Mouse (Mus musculus) liver, embryonic 16.5 days (tissue): Measurements from ENCODE around the gene Clec2d. TPM values are rescaled to one million over a fixed set of nuclear protein-coding genes. Genes with fewer than 3 reads are reported as not detected.
A peak's percentile ranks its signal among the peaks of the same experiment; 100 is the strongest.

ENCODE experiments used
- ATAC-seq: fragments of 200-750 bp; cut with Nextera tagmentation; 2 replicates; pipeline ENCODE4 v1.8.0; 2017; ENCODE audit warnings: low read depth, mild to moderate bottlenecking, moderate number of reproducible peaks, moderate library complexity
- H3K27ac ChIP-seq: fragments of 300-500 bp; sonication (generic); 2 replicates; pipeline ENCODE4 v1.5.1; 2014; ENCODE audit warnings: mild to moderate bottlenecking, low read length
- H3K27me3 ChIP-seq: fragments of 300-500 bp; sonication (generic); 2 replicates; pipeline ENCODE4 v1.6.1; 2014; ENCODE audit warnings: low read depth, low read length, mixed read lengths; ENCODE audit not compliant: control insufficient read depth, insufficient read depth
- H3K36me3 ChIP-seq: fragments of 300-500 bp; sonication (generic); 2 replicates; pipeline ENCODE4 v1.6.1; 2014; ENCODE audit warnings: mild to moderate bottlenecking; ENCODE audit not compliant: control insufficient read depth, insufficient read depth
- H3K4me1 ChIP-seq: fragments of 300-500 bp; sonication (generic); 2 replicates; pipeline ENCODE4 v1.6.1; 2014; ENCODE audit warnings: low read depth, low read length, mixed read lengths; ENCODE audit not compliant: control insufficient read depth
- H3K4me2 ChIP-seq: fragments of 300-500 bp; sonication (generic); 2 replicates; pipeline ENCODE4 v1.6.1; 2014; ENCODE audit warnings: low read depth, low read length, mixed read lengths
- H3K4me3 ChIP-seq: fragments of 300-500 bp; sonication (generic); 2 replicates; pipeline ENCODE4 v1.5.1; 2014; ENCODE audit warnings: low read depth, mild to moderate bottlenecking, low read length
- H3K9ac ChIP-seq: fragments of 300-500 bp; sonication (generic); 2 replicates; pipeline ENCODE4 v1.6.1; 2014; ENCODE audit warnings: low read depth, low read length
- H3K9me3 ChIP-seq: fragments of 300-500 bp; sonication (generic); replicated peaks from 2 replicates; pipeline ENCODE4 v1.6.1; 2016; ENCODE audit warnings: low read length; ENCODE audit not compliant: control insufficient read depth
- WGBS: fragments of 180-500 bp; shearing (Covaris S2); extraction: QIAGEN DNeasy Blood & Tissue Kit; methylation state at CpG from one replicate; pipeline ENCODE4 v1.1.7; 2014; ENCODE audit not compliant: insufficient replicate concordance; 5-methylcytosine and 5-hydroxymethylcytosine counted together
- polyA plus RNA-seq: library from polyadenylated mRNA; unstranded; fragments of >200 nt; fragmentation: Nextera tagmentation; extraction: Ambion mirVana; gene quantifications from 2 replicates; pipeline ENCODE4 v1.2.1, GENCODE M21; 2015

Gene Clec2d
- polyA plus RNA-seq, result 0.41 and 0.70 TPM in 2 replicates

DNA sequence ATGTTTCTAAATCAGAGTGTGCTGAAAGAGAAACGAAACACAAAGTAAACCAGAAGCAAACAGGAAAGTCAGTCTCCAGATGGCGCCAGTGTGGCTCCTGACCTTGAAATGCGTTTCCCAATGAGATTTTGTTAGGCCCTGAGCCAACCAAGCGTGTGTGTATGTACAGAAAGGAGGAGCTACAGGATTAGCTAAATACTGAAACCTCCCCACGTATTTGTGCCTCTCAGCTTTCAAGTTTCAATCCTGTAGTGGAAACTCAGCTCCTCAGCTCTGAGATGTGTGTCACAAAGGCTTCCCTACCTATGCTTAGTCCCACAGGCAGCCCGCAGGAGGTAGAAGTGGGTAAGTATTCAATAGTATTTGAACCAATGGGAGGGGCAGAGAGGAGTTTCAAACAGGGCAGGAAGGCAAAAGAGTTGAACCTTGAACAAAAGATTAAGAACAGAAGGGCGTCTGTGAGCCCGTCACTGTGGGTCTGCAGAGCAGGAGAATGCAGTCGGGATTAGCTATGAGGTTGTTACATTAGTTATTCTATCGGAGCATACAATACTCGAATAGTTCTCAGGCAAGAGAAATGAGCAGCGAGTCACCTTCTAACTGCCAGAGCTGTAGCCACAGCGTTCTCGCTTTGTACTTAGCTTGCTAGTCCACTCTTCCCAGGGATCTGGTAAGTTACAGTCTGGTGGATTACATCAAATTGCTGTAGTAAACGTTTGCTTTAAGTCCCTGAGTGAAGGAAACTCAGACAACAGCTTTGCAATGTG, at the start of gene Clec2d:
Clec2d (plus strand) TSS at position 213 of the 767 bp plus-strand sequence.
- peak; percentile 84 for ATAC-seq
- Histone ChIP-seq H3K27ac (peak within 1 kb of the TSS; percentile 87), H3K27me3 (no peaks in the 10 kb centered on the region), H3K4me2 (peak within 1 kb of the TSS; percentile 53), H3K9ac (peak within 1 kb of the TSS; percentile 62), H3K36me3 (no peaks in the 10 kb centered on the region; the same call in 1 of the 2 replicates), H3K9me3 (no peaks in the 10 kb centered on the region), H3K4me3 (peak within 1 kb of the TSS; percentile 59), H3K4me1 (no peaks in the 10 kb centered on the region; the same call in 1 of the 2 replicates)
- under 1% methylated on average over 15 of the region's 15 CpGs for WGBS

DNA sequence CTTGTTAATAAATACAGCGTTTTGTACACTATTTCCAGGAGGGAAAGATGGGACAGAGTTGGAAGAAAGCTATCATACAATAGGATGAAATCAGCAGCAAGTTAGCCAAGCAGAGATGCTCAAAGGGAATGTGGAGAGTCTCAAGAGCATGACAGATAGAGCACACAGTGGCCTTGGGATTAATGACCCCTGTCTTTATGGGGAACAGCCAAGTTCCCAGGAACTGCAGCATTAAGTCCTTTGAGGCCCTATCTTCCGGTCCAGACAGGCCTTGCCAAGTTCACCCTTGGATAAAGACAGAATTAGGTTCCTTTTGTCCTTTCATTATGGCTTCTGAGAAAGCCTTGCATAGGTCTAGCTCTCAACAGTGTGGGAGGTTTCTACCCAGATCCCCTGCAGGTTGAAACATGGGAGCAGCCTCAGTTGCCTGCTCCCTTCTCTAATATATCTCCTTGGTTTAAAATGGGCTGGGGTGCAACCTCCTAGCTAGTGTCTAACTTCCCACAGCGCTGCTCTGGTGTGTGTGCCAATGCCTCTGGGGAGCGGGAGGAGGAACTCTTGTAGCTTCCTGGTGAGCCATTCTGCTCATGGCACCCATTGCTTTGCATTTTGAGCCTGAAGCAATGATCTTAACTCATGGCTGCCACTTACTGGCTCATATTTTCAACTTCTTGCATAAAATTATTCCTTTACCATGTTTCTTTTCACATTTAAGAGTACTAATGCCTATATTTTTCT, 47.6 kb upstream of the Clec2d start:
- Histone ChIP-seq H3K9me3 (no peaks in the 10 kb centered on the region), H3K36me3 (no peaks in the 10 kb centered on the region), H3K4me1 (no peaks in the 10 kb centered on the region), H3K4me3 (no peak overlapping the region), H3K4me2 (no peak overlapping the region), H3K27ac (no peak overlapping the region), H3K9ac (no peak overlapping the region), H3K27me3 (no peaks in the 10 kb centered on the region)
- ATAC-seq, result 0 out of 2 replicates have a peak, but pooled peaks have one; percentile 9
- whole genome bisulfite sequencing, result 55% methylated on average over 4 of the region's 4 CpGs

DNA sequence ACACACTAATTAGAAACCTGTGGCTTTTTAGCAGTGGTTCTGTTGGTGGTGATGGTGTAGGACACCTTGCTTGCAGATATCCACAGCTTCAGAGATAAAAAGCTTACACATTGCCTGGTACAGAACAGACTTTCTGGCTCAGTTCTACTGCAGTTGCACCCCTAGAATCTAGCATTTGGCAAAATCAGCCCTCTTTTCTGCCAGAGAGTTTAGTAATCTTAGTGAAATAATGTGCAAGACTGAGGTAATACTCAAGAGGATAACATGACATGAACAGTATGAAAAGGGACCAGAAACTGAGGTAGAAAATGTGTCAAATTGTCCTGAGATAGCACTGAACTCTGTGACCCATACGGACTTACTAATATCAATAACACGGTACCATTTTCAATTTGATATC, 33.6 kb upstream of the Clec2d start:
- no peak overlapping the region for H3K9ac ChIP-seq
- H3K27me3 ChIP-seq, result no peaks in the 10 kb centered on the region
- H3K4me3 ChIP-seq, result no peak overlapping the region
- no peak for ATAC-seq
- no peaks in the 10 kb centered on the region for H3K36me3 ChIP-seq
- no peaks in the 10 kb centered on the region for H3K4me1 ChIP-seq
- no peaks in the 10 kb centered on the region for H3K9me3 ChIP-seq
- WGBS, result 85% methylated on average over 2 of the region's 2 CpGs
- no peak overlapping the region for H3K4me2 ChIP-seq
- H3K27ac ChIP-seq, result no peak overlapping the region

DNA sequence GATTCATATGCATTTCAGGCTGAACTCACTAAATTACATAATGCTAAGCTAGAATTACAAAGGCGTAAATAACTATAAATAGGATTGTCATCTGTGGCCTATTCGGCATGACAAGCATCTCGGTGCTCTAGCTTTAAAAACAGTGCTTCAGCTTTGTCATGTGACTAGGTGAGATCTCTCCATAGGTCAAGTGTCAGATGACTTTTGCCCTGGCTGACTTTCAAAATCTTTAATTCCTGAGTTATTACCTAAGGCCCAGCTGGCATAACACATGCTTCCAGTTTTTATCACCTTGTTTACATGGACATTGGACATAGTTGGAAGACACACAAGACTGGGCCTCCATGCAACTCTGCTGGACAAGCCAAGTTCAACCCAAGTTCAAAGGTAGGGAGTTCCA, 20.3 kb upstream of the Clec2d start:
- H3K36me3 ChIP-seq, result no peaks in the 10 kb centered on the region
- peak; percentile 66 for ATAC-seq

DNA sequence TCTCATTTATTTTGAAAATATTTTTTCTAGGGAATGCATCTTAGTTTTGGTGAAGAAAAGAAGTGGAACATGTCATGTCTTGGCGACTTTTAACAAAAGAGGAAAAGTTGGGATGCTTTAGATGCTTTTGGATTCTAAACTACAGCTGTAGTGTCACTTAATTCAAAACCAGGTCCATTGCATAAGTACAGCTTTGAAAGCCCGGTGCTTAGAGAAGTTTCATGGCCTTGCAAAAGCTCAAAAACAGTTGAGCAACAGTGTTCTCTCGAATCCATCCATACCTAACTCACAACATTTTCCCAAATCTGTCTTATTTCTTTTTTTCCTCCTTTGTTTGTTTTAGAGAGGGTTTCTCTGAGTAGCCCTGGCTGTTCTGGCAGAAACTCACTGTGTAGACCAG, 19.3 kb upstream of the Clec2d start:
- H3K36me3 ChIP-seq, result no peaks in the 10 kb centered on the region
- no peaks in the 10 kb centered on the region for H3K4me1 ChIP-seq
- no peak overlapping the region for H3K4me3 ChIP-seq
- no peaks in the 10 kb centered on the region for H3K9me3 ChIP-seq
- 62% methylated on average over 3 of the region's 3 CpGs for WGBS
- no peak overlapping the region for H3K9ac ChIP-seq
- no peak for ATAC-seq
- H3K4me2 ChIP-seq, result no peak overlapping the region
- no peaks in the 10 kb centered on the region for H3K27me3 ChIP-seq
- no peak overlapping the region for H3K27ac ChIP-seq

More for the DNA sequence above, 20.3 kb upstream of the Clec2d start:
- H3K27me3 ChIP-seq, result no peaks in the 10 kb centered on the region
- WGBS, result 70% methylated on average over 3 of the region's 3 CpGs
- no peaks in the 10 kb centered on the region for H3K9me3 ChIP-seq
- no peak overlapping the region for H3K27ac ChIP-seq
- H3K4me2 ChIP-seq, result no peak overlapping the region
- H3K4me1 ChIP-seq, result no peaks in the 10 kb centered on the region
- H3K4me3 ChIP-seq, result no peak overlapping the region
- H3K9ac ChIP-seq, result no peak overlapping the region

DNA sequence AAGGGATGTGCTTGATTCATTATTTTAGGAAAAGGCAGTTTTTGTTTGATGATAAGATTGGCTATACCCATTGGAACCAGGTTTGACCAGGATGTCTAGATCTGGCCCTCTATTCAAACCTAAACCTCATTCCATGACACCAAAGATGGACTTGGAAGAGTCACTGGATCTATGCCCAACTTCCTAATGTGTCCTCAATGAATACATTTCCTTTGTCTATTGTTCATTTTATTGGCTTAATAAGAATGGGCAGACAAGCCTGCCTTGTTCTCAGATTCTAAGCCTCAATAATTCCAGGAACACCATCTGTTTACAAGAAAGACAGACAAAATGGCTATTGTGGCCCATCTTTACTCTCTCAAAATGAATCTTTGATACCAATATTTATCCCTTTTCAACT, 18.5 kb upstream of the Clec2d start:
- ATAC-seq, result no peak

DNA sequence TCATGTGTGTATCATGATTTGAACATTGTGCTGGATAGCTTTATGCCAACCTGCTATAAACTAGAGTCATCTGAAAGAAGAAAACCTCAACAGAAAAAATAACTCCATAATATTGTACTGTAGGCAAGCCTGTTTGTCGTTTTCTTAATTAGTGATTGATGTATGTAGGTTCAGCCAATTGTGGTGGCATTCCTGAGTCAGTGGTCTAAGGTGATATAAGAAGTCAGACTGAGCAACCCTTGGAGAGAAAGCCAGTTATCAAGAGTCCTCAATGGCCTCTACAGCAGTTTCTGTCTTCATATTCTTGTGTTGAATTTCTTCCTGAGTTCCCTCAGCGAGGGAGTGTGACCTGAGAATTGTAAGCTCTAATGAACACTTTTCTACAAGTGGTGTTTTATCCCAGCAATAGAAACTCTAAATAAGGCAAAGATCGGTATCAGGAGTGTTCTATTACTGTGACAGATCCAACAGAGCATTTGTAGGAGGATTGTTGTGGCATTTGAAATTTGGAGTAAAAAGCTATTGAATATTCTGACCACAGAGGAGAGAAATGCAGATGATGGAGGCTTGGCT, 17.7 kb upstream of the Clec2d start:
- Histone ChIP-seq H3K4me1 (no peaks in the 10 kb centered on the region), H3K4me3 (no peak overlapping the region), H3K27me3 (no peaks in the 10 kb centered on the region), H3K4me2 (no peak overlapping the region), H3K9ac (no peak overlapping the region), H3K9me3 (no peaks in the 10 kb centered on the region), H3K36me3 (no peaks in the 10 kb centered on the region), H3K27ac (no peak overlapping the region)
- WGBS, result 59% methylated on average over 3 of the region's 3 CpGs
- ATAC-seq, result no peak

More for the DNA sequence above, 18.5 kb upstream of the Clec2d start:
- no peak overlapping the region for H3K4me2 ChIP-seq
- H3K9ac ChIP-seq, result no peak overlapping the region
- no peaks in the 10 kb centered on the region for H3K27me3 ChIP-seq
- no peaks in the 10 kb centered on the region for H3K4me1 ChIP-seq
- no peak overlapping the region for H3K27ac ChIP-seq
- H3K4me3 ChIP-seq, result no peak overlapping the region
- H3K9me3 ChIP-seq, result no peaks in the 10 kb centered on the region
- H3K36me3 ChIP-seq, result no peaks in the 10 kb centered on the region

DNA sequence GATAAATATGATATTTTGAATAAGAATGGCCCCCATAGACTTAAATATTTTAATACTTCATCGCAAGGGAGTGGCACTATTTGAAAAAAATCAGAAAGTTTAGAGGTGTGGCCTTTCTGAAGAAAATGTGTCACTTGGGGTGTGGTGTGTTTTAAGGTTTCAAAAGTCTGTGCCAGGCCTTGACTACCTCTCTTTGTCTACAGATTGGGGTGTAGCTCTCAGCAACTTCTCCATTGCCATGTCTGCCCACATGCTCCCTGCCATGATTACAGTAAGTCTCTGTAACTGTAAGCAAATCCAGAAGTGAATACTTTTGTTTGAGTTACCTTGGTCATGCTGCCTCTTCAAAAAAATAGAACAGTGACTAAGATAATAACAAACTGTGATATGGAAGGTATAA, 16.8 kb upstream of the Clec2d start:
- no peak overlapping the region for H3K9ac ChIP-seq
- no peak overlapping the region for H3K27ac ChIP-seq
- no peaks in the 10 kb centered on the region for H3K9me3 ChIP-seq
- ATAC-seq, result no peak
- no peak overlapping the region for H3K4me2 ChIP-seq
- WGBS, result 61% methylated on average over 1 of the region's 1 CpGs
- H3K36me3 ChIP-seq, result no peaks in the 10 kb centered on the region
- no peaks in the 10 kb centered on the region for H3K27me3 ChIP-seq
- H3K4me3 ChIP-seq, result no peak overlapping the region
- H3K4me1 ChIP-seq, result no peaks in the 10 kb centered on the region

DNA sequence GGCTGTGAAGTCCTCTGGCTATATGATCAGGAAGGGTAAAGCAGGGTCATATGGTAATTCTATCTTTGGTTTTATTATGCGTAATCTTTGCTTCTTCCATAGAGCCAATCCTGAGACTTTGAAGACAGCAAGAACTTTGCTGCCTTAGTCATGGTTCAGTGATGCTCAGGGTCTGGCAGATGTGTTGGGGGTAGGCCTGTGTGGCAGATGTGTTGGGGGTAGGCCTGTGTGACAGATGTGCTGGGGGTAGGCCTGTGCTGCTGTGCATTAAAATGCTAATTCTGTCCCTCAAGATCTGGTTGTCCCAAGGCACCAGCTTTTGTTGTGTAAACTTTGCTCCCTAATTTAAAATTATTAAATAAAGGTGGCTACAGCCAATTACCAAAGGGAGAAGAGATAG, 9.5 kb upstream of the Clec2d start:
- H3K36me3 ChIP-seq, result no peaks in the 10 kb centered on the region
- WGBS, result 89% methylated on average over 1 of the region's 1 CpGs
- no peak overlapping the region for H3K4me2 ChIP-seq
- no peak for ATAC-seq
- no peaks in the 10 kb centered on the region for H3K9me3 ChIP-seq
- H3K27me3 ChIP-seq, result no peaks in the 10 kb centered on the region
- no peak overlapping the region for H3K4me3 ChIP-seq
- no peaks in the 10 kb centered on the region; the same call in 1 of the 2 replicates for H3K4me1 ChIP-seq
- H3K9ac ChIP-seq, result no peak overlapping the region
- no peak overlapping the region for H3K27ac ChIP-seq
